Mouse (Mus musculus) Patski (cell line): Measurements from ENCODE around the gene Ap1g1. TPM values are rescaled to one million over a fixed set of nuclear protein-coding genes. Genes with fewer than 3 reads are reported as not detected.

Experiments used
- ATAC-seq: fragments of 100-300 bp; one replicate; pipeline ENCODE4 v1.8.0; 2021
- CTCF ChIA-PET: fragments of 350-600 bp; sonication (Branson Sonifier 250); formaldehyde crosslinking; loops from one replicate; lab custom pipeline; 2022; ENCODE audit warnings: inconsistent platforms; lab: Charles Lee
- POLR2A ChIA-PET: fragments of 350-600 bp; sonication (Branson Sonifier 250); formaldehyde crosslinking; loops from one replicate; lab custom pipeline; 2022; ENCODE audit warnings: antibody characterized with exemption, inconsistent platforms; lab: Charles Lee
- DNase-seq: peaks from one replicate; pipeline ENCODE4 v3.0.0-alpha.2; 2011; ENCODE audit warnings: low read depth, low spot score
- H3K27me3 ChIP-seq: fragments of 371-371 bp; one replicate; pipeline ENCODE4 v1.5.1; 2021
- CTCF ChIP-seq: fragments of 100-300 bp; IDR thresholded peaks from one replicate; pipeline ENCODE4 v1.5.1; 2021
- in situ Hi-C: fragments of 300-500 bp; cut with MboI; formaldehyde crosslinking; loops from 3 replicates; pipeline ENCODE4 v1.11.1; 2018; ENCODE audit warnings: low pct_unique_long_range_greater_than_20kb, mixed read lengths
- polyA plus RNA-seq: library from polyadenylated mRNA; unstranded; gene quantifications from one replicate; pipeline ENCODE4 v1.2.3, GENCODE M21; 2021

Ap1g1 gene
- 104 TPM for polyA plus RNA-seq

DNA sequence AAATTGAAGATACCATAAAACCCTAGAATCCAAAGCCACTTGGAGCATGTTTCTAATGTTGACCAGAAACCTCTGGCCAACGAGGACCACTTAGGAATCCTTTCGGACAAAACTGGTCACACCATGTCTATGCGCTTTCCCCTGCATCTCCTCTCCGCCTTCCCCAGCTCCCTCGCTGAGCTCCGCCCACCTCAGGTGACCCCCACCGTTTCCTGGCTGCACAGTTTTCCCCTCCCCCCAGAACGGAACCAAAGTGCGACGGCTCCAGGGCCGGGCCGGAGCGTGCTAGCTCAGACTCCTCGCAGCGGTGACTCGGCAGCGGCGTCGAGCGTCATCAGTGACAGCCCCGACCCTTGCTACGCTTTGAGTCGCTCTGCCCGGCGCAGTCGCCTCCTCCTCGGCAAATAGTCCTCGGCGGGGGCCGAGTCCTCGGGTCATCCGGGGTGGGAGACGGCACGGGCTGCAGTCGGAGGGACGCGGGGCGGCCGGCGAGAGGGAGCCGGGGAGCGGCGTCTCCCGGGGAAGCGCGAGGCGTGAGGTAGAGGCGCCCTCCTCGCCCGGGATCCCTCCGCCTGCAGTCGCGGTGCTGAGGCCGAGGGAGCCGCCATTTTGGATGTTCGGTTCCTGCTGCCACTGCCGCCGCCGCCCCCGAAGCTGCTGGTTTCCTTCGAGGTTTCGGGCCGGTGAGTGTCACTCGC, at the start of gene Ap1g1:
Ap1g1 (plus strand) TSS at position 275 of the 698 bp plus-strand sequence.
- ChIA-PET POLR2A (interaction anchor here (0.6 to 3.1 kb wide), 13 partner anchors 14 to 112 kb away, joined by 3 to 12 read pairs (median 5); no protein-coding TSS in a partner anchor), CTCF (interaction anchor here (1.1 to 1.4 kb wide), 2 partner anchors 42 to 58 kb away, joined by 3 read pairs; no protein-coding TSS in a partner anchor)
- no peaks in the 10 kb centered on the region for H3K27me3 ChIP-seq
- ATAC-seq (peak; percentile 94), DNase-seq (peak; percentile 82)
- in situ Hi-C loops, result loop anchor here (5.0 kb wide), 1 partner anchor 71 kb away; the partner anchor contains the start of gene Zfp821
- TF ChIP-seq CTCF, result no peak

DNA sequence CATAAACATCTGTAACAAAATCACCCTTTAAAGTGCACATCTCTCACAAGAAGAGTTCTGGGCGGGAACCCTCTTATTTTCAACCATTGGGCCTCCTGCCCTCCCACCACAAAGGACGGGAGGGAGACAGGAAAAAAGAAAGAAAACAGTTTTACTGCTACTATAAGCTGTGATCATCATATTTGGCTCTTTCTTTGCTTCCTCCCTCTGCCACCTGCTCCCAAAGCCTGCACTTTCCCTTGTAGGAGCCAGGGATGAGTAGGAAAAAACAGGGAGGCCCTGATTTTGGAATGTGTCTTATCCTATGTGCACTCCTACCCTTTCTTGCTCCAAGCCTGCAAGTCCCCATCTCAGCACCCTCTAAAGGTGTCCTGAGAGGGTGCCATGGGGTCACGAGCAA, 47.3 kb upstream of the Ap1g1 start:
- CTCF ChIA-PET, result no interaction called here
- H3K27me3 ChIP-seq, result no peaks in the 10 kb centered on the region
- no peak for TF ChIP-seq CTCF
- in situ Hi-C loops, result no loop called here
- POLR2A ChIA-PET, result no interaction called here
- no peak for DNase-seq
- no peak for ATAC-seq

DNA sequence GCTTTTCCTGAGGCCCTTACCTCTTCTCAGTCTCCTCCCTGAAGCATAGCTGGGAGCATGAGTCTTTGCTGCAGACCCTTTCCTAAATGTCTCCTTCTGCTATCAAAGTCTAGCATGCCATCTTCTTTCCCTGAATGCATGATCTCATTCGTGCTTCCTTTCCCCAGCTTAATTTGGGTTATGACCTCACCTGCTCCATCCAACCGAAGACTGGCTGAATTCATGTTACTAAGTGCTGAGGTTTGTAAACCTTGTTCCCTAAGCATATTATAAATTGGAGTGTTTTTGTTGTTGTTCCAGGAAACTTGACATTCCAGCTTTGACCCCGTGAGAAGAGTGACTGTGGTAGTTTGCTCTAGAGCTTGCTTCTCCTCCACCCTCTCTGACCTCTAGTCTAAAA, 44.3 kb upstream of the Ap1g1 start:
- TF ChIP-seq CTCF, result no peak
- H3K27me3 ChIP-seq, result no peaks in the 10 kb centered on the region
- peak; percentile 74 for ATAC-seq
- ChIA-PET POLR2A (interaction anchor here (1.5 kb wide), 1 partner anchor 18 kb away, joined by 3 read pairs; no protein-coding TSS in a partner anchor), CTCF (interaction anchor here (4.9 kb wide), 1 partner anchor 27 kb away, joined by 23 read pairs; no protein-coding TSS in a partner anchor)
- in situ Hi-C loops, result no loop called here
- DNase-seq, result peak; percentile 73

DNA sequence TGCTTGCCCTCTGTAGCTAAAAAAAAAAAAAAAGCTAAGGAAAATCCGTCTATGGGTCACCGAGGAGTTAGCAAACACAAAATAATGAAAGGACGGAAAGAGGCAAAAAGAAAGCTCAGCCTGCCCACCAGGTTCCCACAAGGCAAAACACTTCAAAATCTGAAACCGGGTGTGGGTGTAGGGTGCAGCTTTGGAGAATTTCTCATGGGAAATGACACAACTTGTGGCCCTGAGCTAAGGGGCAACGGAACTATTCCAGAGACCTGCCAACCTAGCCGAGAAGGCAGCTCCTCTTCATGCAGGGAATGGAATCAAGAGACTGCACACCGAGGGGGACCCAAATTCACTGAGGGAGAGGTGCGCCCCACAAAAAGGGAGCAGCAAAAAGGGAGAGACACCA, 41.5 kb upstream of the Ap1g1 start:
- in situ Hi-C loops, result no loop called here
- CTCF ChIA-PET, result interaction anchor here (1.0 to 4.9 kb wide), 8 partner anchors 9 to 44 kb away, joined by 3 to 25 read pairs (median 6); partner anchors contain the start of gene Ap1g1
- DNase-seq (no peak), ATAC-seq (no peak)
- POLR2A ChIA-PET, result interaction anchor here (0.9 to 1.3 kb wide), 7 partner anchors 9 to 51 kb away, joined by 3 to 7 read pairs (median 3); partner anchors contain the start of gene Zfp821
- TF ChIP-seq CTCF, result no peak
- no peaks in the 10 kb centered on the region for H3K27me3 ChIP-seq

DNA sequence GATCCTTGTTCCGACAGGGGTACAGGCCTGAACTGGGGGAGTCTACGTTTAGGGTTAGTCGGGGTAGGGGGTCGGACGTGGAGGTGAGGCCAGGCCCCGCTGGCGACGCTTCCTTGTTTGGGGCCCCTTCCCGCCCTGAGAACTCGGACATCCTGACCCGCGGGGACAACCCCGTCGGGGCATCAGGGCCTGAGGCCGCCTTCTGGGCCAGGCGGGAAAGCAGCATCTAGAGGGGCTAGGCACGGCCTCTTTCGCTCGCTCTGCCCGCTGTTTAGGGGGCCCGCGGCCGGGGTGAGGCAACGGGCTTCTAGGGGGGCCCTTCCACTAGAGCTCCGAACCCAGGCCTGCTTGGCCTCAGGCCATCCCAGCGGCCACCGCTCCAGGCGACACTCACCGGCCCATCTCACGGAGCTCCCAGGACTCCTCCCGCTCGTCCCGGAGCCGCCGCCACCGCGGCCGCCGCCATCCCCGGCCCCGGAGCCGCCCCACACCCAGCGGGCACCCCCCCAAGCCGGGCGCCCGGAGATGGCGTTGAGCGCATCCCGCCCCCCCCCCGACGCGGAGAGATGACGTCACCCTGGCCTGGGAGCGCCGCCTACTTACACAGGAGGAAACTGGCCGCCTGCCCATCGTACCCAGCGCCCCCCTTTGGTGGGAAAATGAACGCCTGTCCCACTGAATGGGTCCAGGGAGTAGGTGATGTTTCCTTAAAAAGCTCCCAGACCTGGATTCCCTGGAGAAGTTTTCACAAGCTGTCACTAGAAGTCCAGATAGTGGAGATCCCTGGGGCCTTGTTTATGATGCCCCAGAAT, 40.9 kb upstream of the Ap1g1 start, which contains the start of gene Atxn1l:
Atxn1l (minus strand) TSS at position 503 of the 812 bp plus-strand sequence.
- in situ Hi-C loops, result no loop called here

DNA sequence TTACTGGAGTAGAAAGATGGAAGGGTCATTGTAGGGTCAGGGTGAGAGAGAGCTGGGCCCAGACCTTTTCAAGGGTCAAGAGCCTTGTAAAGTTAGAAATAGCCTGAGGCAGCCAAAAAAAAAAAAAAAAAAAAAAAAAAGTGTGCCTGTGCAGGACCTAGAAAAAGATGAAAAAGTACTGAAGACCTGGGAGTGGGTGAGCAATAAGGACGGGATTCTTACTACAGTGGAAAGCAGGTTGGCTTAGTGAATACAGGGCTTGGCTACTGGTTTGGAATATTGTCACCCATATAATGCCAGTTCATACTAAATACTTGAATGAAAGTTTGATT, 40.3 kb upstream of the Ap1g1 start:
- no peak for DNase-seq
- POLR2A ChIA-PET, result interaction anchor here (0.6 to 1.2 kb wide), 3 partner anchors 8 to 72 kb away, joined by 3 to 9 read pairs (median 6); no protein-coding TSS in a partner anchor
- TF ChIP-seq CTCF, result no peak
- CTCF ChIA-PET, result interaction anchor here (0.8 to 4.9 kb wide), 5 partner anchors 9 to 70 kb away, joined by 3 to 25 read pairs (median 8); no protein-coding TSS in a partner anchor
- H3K27me3 ChIP-seq, result no peaks in the 10 kb centered on the region
- ATAC-seq, result no peak
- in situ Hi-C loops, result no loop called here

More for the DNA sequence above, 40.9 kb upstream of the Ap1g1 start, which contains the start of gene Atxn1l:
- ChIA-PET CTCF (interaction anchor here (0.8 to 4.9 kb wide), 7 partner anchors 9 to 70 kb away, joined by 3 to 25 read pairs (median 6); no protein-coding TSS in a partner anchor), POLR2A (interaction anchor here (0.6 to 1.3 kb wide), 7 partner anchors 9 to 73 kb away, joined by 3 to 9 read pairs (median 6); partner anchors contain the start of gene Zfp821)
- H3K27me3 ChIP-seq, result no peaks in the 10 kb centered on the region
- TF ChIP-seq CTCF, result no peak
- DNase-seq, result no peak
- ATAC-seq, result peak; percentile 58

DNA sequence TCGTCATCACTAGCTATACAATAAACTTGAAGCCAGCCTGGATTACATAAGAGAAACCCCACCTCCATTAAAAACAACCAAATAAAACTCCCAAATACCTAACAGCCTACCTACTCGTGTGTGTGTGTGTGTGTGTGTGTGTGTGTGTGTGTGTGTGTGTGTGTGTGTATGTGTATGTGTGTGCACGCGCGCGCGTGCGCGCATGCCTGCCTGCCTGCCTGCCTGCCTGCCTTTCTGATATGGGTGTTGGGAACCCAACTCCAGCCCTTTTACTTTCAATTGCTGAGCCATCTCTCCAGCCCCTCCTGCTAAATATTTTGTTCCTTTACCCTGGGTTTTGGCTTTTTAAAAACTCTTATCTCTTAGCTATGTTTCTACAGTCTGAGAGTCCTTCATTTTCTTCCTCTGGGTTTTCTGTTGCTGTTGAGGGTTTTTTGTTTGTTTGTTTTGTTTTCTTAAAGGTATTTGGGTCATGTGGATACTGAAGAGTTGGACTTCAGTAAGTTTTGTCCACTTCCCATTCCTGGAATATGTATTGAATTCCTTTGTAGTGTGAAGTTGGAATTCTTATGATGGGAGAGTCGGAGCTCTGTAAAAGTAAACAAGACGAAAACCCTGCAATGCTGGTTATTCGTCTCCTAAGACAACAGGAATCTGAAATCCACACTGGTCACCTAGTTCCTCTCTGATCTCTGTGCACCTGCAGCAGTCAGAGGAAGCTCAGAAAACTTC, 30.7 kb upstream of the Ap1g1 start:
- in situ Hi-C loops, result no loop called here
- TF ChIP-seq CTCF, result no peak
- ChIA-PET CTCF (interaction anchor here (1.1 to 2.9 kb wide), 3 partner anchors 10 to 16 kb away, joined by 3 to 25 read pairs (median 5); partner anchors contain the start of gene Atxn1l), POLR2A (no interaction called here)
- no peaks in the 10 kb centered on the region for H3K27me3 ChIP-seq
- no peak for DNase-seq
- no peak for ATAC-seq

- DNase-seq (no peak), ATAC-seq (peak; percentile 80)
- in situ Hi-C loops, result no loop called here
- H3K27me3 ChIP-seq, result no peaks in the 10 kb centered on the region
- ChIA-PET POLR2A (interaction anchor here (0.7 to 1.0 kb wide), 2 partner anchors 15 to 21 kb away, joined by 3 to 16 read pairs; no protein-coding TSS in a partner anchor), CTCF (interaction anchor here (1.1 kb wide), 2 partner anchors 12 to 14 kb away, joined by 3 to 4 read pairs; no protein-coding TSS in a partner anchor)
- no peak for TF ChIP-seq CTCF
These were observed 28.1 kb upstream of the Ap1g1 start for GRCm38 (mm10) chr8:109750274-109750673.

- ChIA-PET POLR2A (interaction anchor here (1.0 kb wide), 1 partner anchor 21 kb away, joined by 3 read pairs; no protein-coding TSS in a partner anchor), CTCF (interaction anchor here (1.1 kb wide), 2 partner anchors 13 to 14 kb away, joined by 3 to 4 read pairs; no protein-coding TSS in a partner anchor)
- no peaks in the 10 kb centered on the region for H3K27me3 ChIP-seq
- peak; percentile 59 for TF ChIP-seq CTCF
- peak; percentile 85 for DNase-seq
- in situ Hi-C loops, result no loop called here
- peak; percentile 88 for ATAC-seq
These were observed 27.7 kb upstream of the Ap1g1 start for GRCm38 (mm10) chr8:109750699-109751098.
